Mouse (Mus musculus): ENCODE measurements around the gene Exph5. TPM values are rescaled to one million over a fixed set of nuclear protein-coding genes. Genes with fewer than 3 reads are reported as not detected.

Gene Exph5
- total RNA-seq, 2 experiments from 2014 or later = 0.23 to 0.36 TPM

DNA sequence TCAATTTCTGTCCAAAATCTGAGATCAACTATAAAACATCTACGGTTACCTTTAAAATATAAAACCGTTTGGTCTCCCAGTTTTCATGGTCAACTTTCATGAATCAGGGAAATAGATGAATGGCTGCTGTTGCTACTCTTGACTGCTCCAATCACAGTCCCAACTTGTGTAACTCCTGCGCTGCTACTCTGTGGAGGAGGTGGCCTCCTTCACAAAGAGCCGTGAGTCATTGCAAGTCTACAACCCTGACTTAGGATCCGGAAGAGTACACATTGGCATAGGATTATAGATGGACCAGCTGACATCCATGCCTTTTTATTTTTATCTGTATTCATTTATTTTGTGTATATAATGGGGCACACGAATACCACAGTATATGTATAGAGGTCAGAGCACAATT, 50.4 kb downstream of the Exph5 start:
- no peak for DNase-seq (ENCODE audit: low spot score)
- intact Hi-C loops (cut with DNase I) = no loop called here

DNA sequence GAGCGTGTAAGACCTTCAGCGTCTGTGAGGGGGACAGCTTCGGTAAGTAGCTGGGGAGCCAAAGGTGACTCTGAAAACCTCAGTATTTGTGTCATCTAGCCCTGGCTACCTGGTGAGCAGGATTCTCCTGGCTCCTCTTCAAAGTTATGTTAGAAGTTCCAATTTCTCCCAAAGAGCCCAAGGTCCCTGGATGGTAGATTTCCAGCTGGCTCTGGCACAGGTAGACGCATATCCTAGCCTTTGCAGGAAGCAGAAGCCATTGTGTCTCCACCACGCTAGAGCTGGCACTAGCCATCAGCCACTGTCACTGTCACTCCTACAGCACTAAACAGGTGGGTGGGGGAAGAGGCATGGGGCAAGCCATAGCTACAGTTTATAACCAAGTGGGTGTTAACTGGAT, 51.7 kb downstream of the Exph5 start:
- intact Hi-C loops (cut with DNase I) = no loop called here
- DNase-seq (ENCODE audit: low spot score) = no peak

GRCm38 (mm10) chr9:53356219-53357155, 55.0 kb downstream of the Exph5 start:
- no peak for DNase-seq (ENCODE audit: low spot score)
- intact Hi-C loops (cut with DNase I) = no loop called here

DNA sequence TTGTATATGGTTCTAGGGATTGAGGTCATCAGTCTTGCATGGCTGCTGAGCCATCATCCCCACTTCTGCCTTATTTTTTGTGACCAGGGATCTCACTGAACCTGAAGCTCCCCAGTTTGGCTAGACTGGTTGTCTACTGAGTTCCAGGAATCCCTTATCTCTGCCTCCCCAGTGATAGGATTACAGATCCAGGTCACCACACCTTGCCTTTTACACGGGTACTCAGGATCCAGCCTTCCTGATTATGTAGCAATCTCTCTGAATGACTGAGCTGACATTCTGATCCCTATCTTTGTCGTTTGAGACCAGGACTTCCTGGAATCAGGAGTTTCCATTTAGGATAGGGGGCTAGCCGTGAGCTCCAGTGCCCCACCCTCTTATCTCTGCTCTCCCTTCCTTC, 69.9 kb downstream of the Exph5 start:
- intact Hi-C loops (cut with DNase I) = no loop called here
- DNase-seq (ENCODE audit: low spot score) = no peak

- DNase-seq (ENCODE audit: low spot score) = no peak
- intact Hi-C loops (cut with DNase I) = no loop called here
These were observed 74.4 kb downstream of the Exph5 start for GRCm38 (mm10) chr9:53375907-53376306.

GRCm38 (mm10) chr9:53376820-53377219, 75.3 kb downstream of the Exph5 start:
- no peak for DNase-seq (ENCODE audit: low spot score)
- intact Hi-C loops (cut with DNase I) = no loop called here

DNA sequence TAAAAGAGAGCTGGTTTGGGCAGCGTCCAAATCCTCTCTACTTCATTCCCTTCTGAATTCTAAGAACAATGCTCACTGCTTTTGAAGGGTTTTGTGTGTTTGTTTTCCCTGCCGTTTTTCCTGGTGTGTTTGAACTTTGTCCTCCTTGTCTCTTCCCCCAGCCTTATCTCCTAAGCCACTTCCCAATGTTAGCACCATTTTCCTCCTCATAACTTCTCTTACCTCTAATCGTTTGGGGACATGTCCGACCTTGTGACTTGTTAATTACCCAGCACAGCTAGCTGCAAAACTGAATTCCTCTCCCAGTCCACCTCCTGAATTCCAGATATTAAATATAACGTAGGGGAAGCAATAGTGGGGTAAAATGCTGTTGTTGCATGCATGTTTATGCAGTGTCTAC, 76.1 kb downstream of the Exph5 start:
- intact Hi-C loops (cut with DNase I) = no loop called here
- DNase-seq (ENCODE audit: low spot score) = no peak

DNA sequence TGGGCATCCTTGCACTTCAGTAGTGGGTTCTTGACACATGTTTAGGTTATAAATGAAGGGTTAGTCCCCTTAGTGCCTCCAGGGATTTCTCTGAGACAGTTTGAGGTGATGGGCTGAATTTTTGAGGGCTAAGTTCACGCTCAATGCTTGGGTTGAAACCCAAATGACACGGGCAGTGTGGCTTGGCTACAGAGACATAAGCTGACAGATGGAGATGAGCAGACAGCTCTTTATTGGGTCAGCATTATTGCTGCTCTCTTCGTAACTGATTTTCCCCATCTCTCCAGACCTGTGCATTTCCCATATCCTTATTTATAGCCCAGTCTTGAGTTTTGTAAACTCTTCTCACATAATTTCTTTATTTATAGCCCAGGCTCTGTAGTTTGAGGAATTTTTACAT, 76.7 kb downstream of the Exph5 start:
- DNase-seq (ENCODE audit: low spot score) = no peak
- intact Hi-C loops (cut with DNase I) = no loop called here

- intact Hi-C loops (cut with DNase I) = no loop called here
- DNase-seq (ENCODE audit: low spot score) = no peak
These were observed 79.1 kb downstream of the Exph5 start for GRCm38 (mm10) chr9:53380595-53380994.

- no peak for DNase-seq (ENCODE audit: low spot score)
- intact Hi-C loops (cut with DNase I) = no loop called here
These were observed 79.7 kb downstream of the Exph5 start for GRCm38 (mm10) chr9:53381113-53381615.

GRCm38 (mm10) chr9:53383951-53384866, 82.7 kb downstream of the Exph5 start, which contains the start of gene Kdelc2:
Gene Kdelc2, plus strand, starts transcription at chr9:53384025.
- intact Hi-C loops (cut with DNase I) = no loop called here
- peak; percentile 68 for DNase-seq (ENCODE audit: low spot score)

- DNase-seq (ENCODE audit: low spot score) = no peak
- intact Hi-C loops (cut with DNase I) = no loop called here
These were observed 83.4 kb downstream of the Exph5 start for GRCm38 (mm10) chr9:53384873-53385272.

- intact Hi-C loops (cut with DNase I) = no loop called here
- no peak for DNase-seq (ENCODE audit: low spot score)
These were observed 86.0 kb downstream of the Exph5 start for GRCm38 (mm10) chr9:53387431-53387830.

DNA sequence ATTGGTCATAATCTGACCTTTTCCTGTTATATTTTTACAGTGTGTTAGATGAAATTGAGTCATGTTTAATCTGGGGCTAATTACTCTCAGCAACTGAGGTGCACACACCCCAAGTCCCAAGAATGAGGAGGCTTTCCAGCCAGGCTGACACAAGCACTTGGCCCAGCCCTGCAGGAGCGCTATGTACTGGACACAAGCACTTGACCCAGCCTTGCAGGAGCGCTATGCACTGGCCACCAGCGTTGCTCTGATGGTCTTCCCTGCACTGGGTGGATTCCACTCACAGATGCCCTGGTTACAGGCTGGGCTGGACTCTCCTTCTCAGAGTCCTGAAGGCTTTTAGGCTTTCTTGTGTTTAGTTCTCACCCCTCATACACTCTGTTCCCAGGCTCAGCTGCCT, 87.6 kb downstream of the Exph5 start:
- intact Hi-C loops (cut with DNase I) = no loop called here
- no peak for DNase-seq (ENCODE audit: low spot score)

GRCm38 (mm10) chr9:53390136-53390535, 88.7 kb downstream of the Exph5 start:
- intact Hi-C loops (cut with DNase I) = no loop called here
- DNase-seq (ENCODE audit: low spot score) = no peak

DNA sequence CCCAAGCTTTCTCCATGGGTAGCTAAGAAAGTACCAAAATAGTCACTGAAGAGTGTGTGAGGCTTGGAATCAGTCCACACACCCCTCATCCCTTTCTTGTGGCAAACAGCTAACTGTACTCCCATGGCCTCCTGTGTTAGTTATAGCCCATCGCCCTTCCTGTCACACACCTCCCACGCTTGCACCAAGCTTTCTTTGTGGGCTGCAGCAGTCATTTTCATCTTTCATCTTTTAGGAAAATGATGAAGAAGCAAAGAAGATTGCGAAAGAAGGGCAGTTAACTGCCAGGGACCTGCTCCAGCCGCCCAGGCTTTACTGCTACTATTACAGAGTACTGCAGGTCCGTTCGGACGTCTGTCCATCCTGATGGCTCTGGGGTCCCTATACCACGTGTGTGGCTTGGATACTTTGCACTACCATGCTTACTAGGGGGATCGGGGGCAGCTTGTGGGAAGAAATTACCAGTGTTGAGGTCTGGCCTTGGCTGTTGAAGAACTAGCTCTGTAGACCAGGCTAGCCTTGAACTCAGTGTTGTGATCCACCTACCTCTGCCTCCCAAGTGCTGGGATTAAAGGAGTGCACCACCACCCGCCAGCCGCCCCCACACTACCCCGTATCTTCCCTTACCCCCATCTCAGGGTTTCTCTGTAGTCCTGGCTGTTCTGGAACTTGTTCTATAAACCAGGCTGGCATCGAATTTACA, 96.4 kb downstream of the Exph5 start:
- DNase-seq (ENCODE audit: low spot score) = no peak
- intact Hi-C loops (cut with DNase I) = loop anchor here (1.0 kb wide), 1 partner anchor 144 kb away; no protein-coding TSS in a partner anchor

- intact Hi-C loops (cut with DNase I) = loop anchor here (1.0 kb wide), 1 partner anchor 144 kb away; no protein-coding TSS in a partner anchor
- no peak for DNase-seq (ENCODE audit: low spot score)
These were observed 96.9 kb downstream of the Exph5 start for GRCm38 (mm10) chr9:53398388-53398700.

GRCm38 (mm10) chr9:53399537-53399936, 98.1 kb downstream of the Exph5 start:
- no peak for DNase-seq (ENCODE audit: low spot score)
- intact Hi-C loops (cut with DNase I) = no loop called here

DNA sequence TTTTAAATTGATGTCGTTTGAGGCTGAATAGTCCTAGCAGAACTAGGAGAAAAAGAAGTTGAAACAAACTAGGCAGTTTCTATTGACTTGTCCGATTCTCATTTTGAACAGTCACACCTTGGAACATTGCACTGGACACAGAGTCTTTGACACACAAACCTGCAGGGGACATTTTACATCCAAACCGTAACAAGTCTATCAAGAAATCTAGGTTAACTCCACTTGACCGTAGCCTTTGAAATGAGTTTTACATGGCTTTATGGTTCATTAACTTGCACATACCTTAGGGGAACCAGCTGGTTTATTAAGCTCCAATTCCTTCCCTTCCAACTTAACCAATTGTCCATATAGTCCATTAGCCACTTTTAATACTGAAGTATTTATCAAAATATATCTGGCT, 99.2 kb downstream of the Exph5 start:
- DNase-seq (ENCODE audit: low spot score) = no peak
- intact Hi-C loops (cut with DNase I) = no loop called here

GRCm38 (mm10) chr9:53401146-53401545, 99.7 kb downstream of the Exph5 start:
- intact Hi-C loops (cut with DNase I) = no loop called here
- no peak for DNase-seq (ENCODE audit: low spot score)
